Mouse (Mus musculus): ENCODE measurements around the gene Tmem138.

GRCm38 (mm10) chr19:10521926-10522325 lies 55.2 kb downstream of the Tmem138 start:
- no peak for TF ChIP-seq CTCF (IDR thresholded peaks at IDR 0.05)
- TF ChIP-seq EP300 (IDR thresholded peaks at IDR 0.05), result no peak
